Mouse (Mus musculus) activated CD4-positive, CD25-positive, alpha-beta regulatory T cell, adult 9 weeks (primary cell): ENCODE data around the gene Mapk11. TPM values are rescaled to one million over a fixed set of nuclear protein-coding genes. Genes with fewer than 3 reads are reported as not detected.

Experiments used
- polyA plus RNA-seq: library from polyadenylated mRNA; unstranded; fragments of 100-300 nt; shearing (Covaris generic); gene quantifications from one replicate; pipeline ENCODE4 v1.2.1, GENCODE M21; 2017

Gene Mapk11
- polyA plus RNA-seq: 55.5 TPM

DNA sequence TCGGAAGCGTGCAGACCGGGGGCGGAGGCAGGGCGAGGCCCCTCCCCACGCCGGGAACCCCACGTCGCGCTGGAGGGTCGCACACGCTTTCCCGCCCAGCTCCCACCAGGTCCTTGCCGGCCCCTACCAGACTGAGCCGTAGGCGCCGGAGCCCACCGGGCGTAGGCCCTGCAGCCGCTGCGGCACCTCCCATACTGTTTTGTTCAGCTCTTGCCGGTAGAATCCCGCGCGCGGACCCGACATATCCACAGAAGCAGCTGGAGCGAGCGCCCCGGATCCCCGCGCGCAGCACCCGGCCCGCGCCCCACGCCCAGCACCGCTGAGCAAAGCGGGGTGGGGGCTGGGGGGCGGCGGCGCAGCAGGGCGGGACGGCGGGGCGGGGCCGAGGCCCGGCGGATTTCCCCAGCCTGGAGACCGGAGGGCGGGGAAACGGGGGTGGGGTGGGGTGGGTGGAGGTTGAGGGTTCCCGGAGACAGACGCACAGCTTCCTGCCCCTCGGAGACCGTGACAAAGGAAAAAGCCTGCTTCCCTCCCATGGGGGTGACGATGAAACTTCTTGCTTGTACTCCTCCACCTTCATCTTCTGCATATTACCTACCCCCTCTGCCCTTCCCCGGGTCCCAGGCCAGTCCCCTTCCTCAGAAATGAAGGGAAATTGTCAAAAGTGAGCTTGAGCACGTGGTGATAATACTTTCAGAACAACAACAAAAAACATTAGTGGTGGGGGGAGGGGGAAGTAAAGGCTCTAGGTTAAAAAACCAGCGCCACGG, at the start of gene Mapk11:
Gene Mapk11 (minus strand): TSS at position 358 of the 770 bp plus-strand sequence.

DNA sequence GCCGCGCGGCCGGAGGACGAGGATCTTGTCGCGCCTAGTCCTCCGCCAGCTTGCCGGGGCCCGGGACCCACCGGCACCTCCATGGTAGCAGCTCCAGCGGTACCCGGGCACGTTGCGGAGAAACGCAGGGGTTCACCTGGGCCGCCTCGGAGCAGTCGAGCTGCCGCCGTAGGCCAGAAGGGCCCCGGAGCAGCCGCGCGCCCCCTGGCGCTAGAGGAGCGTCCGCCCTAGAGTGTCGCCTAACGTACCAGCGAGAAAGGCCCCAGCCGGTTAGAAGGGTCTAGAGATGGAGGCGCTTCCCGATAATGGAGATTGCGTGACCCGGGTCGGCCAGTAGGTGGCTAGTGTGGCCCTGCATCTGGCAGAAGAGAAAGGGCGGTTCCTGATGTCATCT, 46.9 kb upstream of the Mapk11 start, which contains the start of gene Dennd6b:
Gene Dennd6b (minus strand): TSS at position 184 of the 394 bp plus-strand sequence.

DNA sequence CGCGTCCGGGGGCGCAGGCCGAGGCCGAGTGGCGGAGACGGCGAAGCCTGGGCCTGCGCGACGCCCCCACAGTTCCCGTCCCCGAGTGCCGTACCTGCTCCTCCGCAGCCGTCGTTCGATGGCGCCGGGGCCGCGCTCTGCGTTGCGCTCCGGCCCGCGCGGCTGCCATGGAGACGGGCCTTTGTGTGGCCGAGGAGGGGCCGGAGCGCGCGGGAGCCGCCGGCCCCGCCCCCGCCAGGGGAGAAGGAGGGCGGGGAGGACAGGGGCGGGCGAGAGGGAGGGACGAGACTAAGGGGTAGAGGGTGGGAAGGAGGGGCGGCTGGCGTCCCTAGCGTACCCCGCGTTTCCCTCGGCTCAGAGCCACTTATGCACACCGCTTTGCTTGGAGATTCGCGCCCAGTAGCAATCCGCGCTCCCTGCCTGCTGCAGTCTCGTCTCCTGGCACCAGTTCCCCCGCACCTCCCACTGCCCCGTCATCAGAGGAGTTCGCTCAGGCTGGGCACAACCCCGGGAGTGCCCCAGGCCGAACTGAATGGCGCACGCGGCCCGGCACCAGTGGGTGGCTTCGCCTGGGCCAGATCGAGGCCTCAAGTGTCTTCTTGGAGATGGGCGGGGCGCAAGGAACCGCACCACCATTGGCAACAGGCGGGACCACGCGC, 31.3 kb upstream of the Mapk11 start, which contains the start of gene Plxnb2:
Gene Plxnb2 (minus strand): TSS at position 218 of the 659 bp plus-strand sequence.

DNA sequence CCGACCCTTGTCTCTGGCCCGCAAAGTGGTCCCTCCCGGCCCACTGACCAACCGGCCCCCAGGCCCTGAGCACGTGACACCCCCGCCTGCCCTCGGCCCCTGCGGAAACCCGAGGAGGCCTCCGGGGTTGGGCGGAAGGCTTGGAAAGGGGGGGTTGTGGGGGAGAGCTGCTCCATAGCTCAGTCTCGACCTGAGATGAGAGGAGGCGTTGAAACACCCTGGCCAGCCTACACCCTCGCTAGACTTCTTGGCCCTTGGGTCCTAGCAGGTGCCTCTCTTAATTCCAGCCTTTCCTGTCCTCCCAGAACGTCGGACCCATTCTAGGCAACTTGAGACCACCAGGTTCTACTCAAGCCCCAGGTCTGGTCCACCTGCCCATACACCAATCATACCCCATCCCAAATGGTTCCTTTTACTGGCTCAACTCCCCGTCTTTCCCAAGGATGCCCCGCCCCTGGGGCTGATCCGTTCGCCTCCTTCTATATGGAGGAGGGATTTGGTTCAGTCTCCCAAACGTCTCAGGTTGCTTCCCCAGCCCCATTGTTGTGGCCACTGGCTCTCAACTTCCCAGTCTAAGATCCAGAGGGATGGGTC, 8.7 kb downstream of the Mapk11 start, which contains the start of gene Mapk12:
Gene Mapk12 (minus strand): TSS at position 45 of the 594 bp plus-strand sequence.

DNA sequence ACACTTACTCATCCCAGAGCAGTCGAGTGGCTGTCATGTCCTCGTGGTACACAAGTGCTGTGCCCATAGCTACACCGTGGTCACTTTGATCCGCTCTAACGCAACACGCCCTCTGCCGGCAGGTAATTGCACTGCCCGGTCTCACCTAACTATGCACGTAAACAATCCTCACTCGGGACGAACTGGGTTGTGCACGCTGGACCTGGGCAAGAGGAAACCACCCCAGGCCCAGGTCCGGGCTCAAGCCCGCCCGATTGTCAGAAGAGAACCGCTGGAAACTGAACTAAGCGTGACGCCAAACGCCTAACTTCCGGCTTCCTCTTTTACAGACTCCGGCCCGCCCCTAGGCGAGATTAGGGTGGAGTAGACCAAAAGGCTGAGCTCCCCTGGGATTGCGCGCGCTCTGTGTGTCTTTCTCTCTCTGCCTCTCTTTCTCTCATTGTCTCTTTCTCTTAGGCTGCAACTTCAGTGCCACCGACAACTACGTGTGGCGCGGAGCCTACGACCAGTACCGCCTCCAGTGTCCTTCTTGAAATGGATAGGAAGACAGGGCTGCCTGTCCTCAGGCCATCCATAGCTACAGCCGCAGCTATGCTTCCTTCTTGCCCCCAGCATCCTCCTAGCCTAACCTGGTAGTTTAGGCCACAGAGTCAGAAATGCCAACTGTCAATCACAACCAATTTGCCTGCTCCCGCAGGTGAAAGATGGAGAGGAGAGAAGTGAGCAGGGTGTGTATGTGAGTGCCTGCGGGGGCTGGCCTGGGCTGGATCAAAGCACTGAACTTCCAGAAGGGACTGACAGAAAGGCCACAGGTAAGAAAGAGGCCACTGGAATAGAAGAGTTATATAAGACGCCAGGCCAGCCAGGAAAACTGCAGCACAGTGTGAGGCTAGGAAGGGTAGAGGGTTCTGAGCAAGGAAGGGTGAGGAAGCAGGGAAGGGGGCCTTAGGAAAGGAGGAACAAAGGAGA, 20.8 kb downstream of the Mapk11 start, which contains the start of gene Hdac10:
Gene Hdac10 (minus strand): TSS at position 319 of the 969 bp plus-strand sequence.

DNA sequence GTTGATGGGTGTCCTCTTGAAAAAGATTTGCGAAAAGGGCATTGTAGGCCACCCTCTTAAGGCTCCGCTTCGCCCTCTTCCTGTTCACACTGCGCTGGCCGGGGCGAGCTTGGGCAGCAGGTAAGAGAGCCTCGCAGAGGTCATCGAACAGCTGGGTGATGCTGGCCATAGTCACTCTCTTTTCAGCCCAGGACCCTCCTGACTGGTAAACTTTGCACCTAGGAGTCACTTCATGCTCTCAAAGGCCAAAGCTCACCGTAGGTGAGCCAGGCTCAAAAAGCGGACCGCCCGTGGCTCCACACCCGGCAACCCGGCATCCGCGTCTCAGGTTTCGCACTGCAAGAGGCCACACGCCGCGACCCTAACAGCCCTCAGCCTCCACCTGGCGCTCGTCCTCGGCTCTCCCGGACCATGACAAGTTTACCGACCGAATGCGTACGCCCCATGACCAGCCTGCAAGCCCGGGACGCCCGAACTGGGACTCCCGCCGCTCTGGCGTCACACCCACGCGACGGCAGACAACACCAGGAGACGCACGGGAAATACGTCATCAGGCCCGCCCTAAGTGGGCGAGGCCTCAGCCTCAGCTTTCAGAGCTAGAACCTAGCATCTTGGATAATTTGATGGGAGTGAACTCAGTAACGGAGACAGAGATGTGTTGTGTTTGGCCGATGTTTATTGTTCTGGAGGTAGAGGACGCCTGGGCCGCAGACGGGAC, 26.6 kb downstream of the Mapk11 start, which contains the start of gene Tubgcp6:
Gene Tubgcp6 (minus strand): TSS at position 464 of the 718 bp plus-strand sequence.

Other genes starting within 250 kb of the Mapk11 start
- gene Ttll8, start 195.2 kb downstream of the Mapk11 start, polyA plus RNA-seq: not detected
- gene Mlc1, start 170.6 kb downstream of the Mapk11 start, polyA plus RNA-seq: not detected
- not detected for gene Mov10l1, start 166.7 kb downstream of the Mapk11 start, polyA plus RNA-seq
- gene Panx2, start 89.9 kb downstream of the Mapk11 start, polyA plus RNA-seq: 0.37 TPM
- 61.9 TPM for gene Trabd, start 74.5 kb downstream of the Mapk11 start, polyA plus RNA-seq
- 4.5 TPM for gene Selenoo, start 60.5 kb downstream of the Mapk11 start, polyA plus RNA-seq
- 31.5 TPM for gene Tubgcp6, start 26.5 kb downstream of the Mapk11 start, polyA plus RNA-seq
- gene Hdac10, start 20.9 kb downstream of the Mapk11 start, polyA plus RNA-seq: 73.7 TPM
- 6.7 TPM for gene Mapk12, start 8.9 kb downstream of the Mapk11 start, polyA plus RNA-seq
- 4.5 TPM for gene Plxnb2, start 31.2 kb upstream of the Mapk11 start, polyA plus RNA-seq
- 38.5 TPM for gene Dennd6b, start 46.9 kb upstream of the Mapk11 start, polyA plus RNA-seq
- 5.7 TPM for gene Ppp6r2, start 61.9 kb upstream of the Mapk11 start, polyA plus RNA-seq
- gene Sbf1, start 165.7 kb upstream of the Mapk11 start, polyA plus RNA-seq: 68.5 TPM
- not detected for gene Adm2, start 173.1 kb upstream of the Mapk11 start, polyA plus RNA-seq
- not detected for gene Miox, start 184.8 kb upstream of the Mapk11 start, polyA plus RNA-seq
- gene Lmf2, start 206.0 kb upstream of the Mapk11 start, polyA plus RNA-seq: 68.6 TPM
- gene Ncaph2, start 206.1 kb upstream of the Mapk11 start, polyA plus RNA-seq: 172 TPM
- gene Sco2, start 224.2 kb upstream of the Mapk11 start, polyA plus RNA-seq: 7.8 TPM
- gene Tymp, start 227.4 kb upstream of the Mapk11 start, polyA plus RNA-seq: 0.75 TPM
- gene Odf3b, start 229.7 kb upstream of the Mapk11 start, polyA plus RNA-seq: 0.35 TPM
- gene Klhdc7b, start 235.3 kb upstream of the Mapk11 start, polyA plus RNA-seq: 0.09 TPM